Mouse (Mus musculus) forebrain, embryonic 14.5 days (tissue): ENCODE results near the gene Gcnt2. TPM values are rescaled to one million over a fixed set of nuclear protein-coding genes. Genes with fewer than 3 reads are reported as not detected.

Experiments
- ATAC-seq: fragments of 200-750 bp; cut with Nextera tagmentation; 2 replicates; pipeline ENCODE4 v1.8.0; 2017; ENCODE audit warnings: mild to moderate bottlenecking, moderate library complexity
- DNase-seq: peaks from one replicate; pipeline ENCODE4 v3.0.0-alpha.2; 2015; ENCODE audit warnings: low spot score
- H3K27ac ChIP-seq: fragments of 300-500 bp; sonication (generic); 2 replicates; pipeline ENCODE4 v1.5.1; 2014; ENCODE audit warnings: low read depth, mild to moderate bottlenecking, control low read depth, low read length, moderate library complexity
- H3K27me3 ChIP-seq: fragments of 300-500 bp; sonication (generic); replicated peaks from 2 replicates; pipeline ENCODE4 v1.6.1; 2014; ENCODE audit warnings: low read length, control low read depth, mixed read lengths; ENCODE audit not compliant: control insufficient read depth, insufficient read depth
- H3K36me3 ChIP-seq: fragments of 300-500 bp; sonication (generic); 2 replicates; pipeline ENCODE4 v1.6.1; 2014; ENCODE audit warnings: low read length, control low read depth; ENCODE audit not compliant: control insufficient read depth, insufficient read depth
- H3K4me1 ChIP-seq: fragments of 300-500 bp; sonication (generic); 2 replicates; pipeline ENCODE4 v1.6.1; 2014; ENCODE audit warnings: antibody characterized with exemption, low read length, control low read depth; ENCODE audit not compliant: control insufficient read depth, insufficient read depth
- H3K4me2 ChIP-seq: fragments of 300-500 bp; sonication (generic); 2 replicates; pipeline ENCODE4 v1.6.1; 2014; ENCODE audit warnings: mild to moderate bottlenecking, control low read depth, low read length
- H3K4me3 ChIP-seq: fragments of 300-500 bp; sonication (generic); 2 replicates; pipeline ENCODE4 v1.5.1; 2014; ENCODE audit warnings: low read depth, low read length, control low read depth
- H3K9ac ChIP-seq: fragments of 300-500 bp; sonication (generic); 2 replicates; pipeline ENCODE4 v1.6.1; 2014; ENCODE audit warnings: mild to moderate bottlenecking, low read length, control low read depth, moderate library complexity
- H3K9me3 ChIP-seq: fragments of 300-500 bp; sonication (generic); replicated peaks from 2 replicates; pipeline ENCODE4 v1.6.1; 2016; ENCODE audit warnings: low read length, control low read depth, mixed read lengths; ENCODE audit not compliant: control insufficient read depth
- whole genome bisulfite sequencing: fragments of 180-500 bp; shearing (Covaris S2); extraction: QIAGEN DNeasy Blood & Tissue Kit; methylation state at CpG from one replicate; pipeline ENCODE4 v1.1.7; 2014; 5-methylcytosine and 5-hydroxymethylcytosine counted together
- polyA plus RNA-seq: library from polyadenylated mRNA; unstranded; fragments of >200 nt; fragmentation: Nextera tagmentation; extraction: Ambion mirVana; gene quantifications from 2 replicates; pipeline ENCODE4 v1.2.1, GENCODE M21; 2014

Gene Gcnt2
- polyA plus RNA-seq, 1 experiment from 2014 or later: 5.2 TPM

- H3K9ac ChIP-seq: no peak overlapping the region
- WGBS: 68% methylated on average over 5 of the region's 5 CpGs
- H3K27ac ChIP-seq: no peak overlapping the region
- ATAC-seq: no peak
- H3K9me3 ChIP-seq: no peaks in the 10 kb centered on the region
- no peak for DNase-seq
- H3K27me3 ChIP-seq: no peaks in the 10 kb centered on the region
- H3K36me3 ChIP-seq: no peaks in the 10 kb centered on the region
- H3K4me1 ChIP-seq: 0 out of 2 replicates have a peak, but pooled peaks cover 2% of the 10 kb centered on the region
- no peak overlapping the region for H3K4me2 ChIP-seq
- H3K4me3 ChIP-seq: no peak overlapping the region
Observed at GRCm38 (mm10) chr13:40937586-40937985, 78.0 kb downstream of the Gcnt2 start.

GRCm38 (mm10) chr13:40938485-40939357 is 79.2 kb downstream of the Gcnt2 start:
- H3K27me3 ChIP-seq: no peaks in the 10 kb centered on the region
- H3K9ac ChIP-seq: no peak overlapping the region
- 75% methylated on average over 11 of the region's 11 CpGs for WGBS
- H3K9me3 ChIP-seq: no peaks in the 10 kb centered on the region
- no peak overlapping the region for H3K27ac ChIP-seq
- no peak overlapping the region for H3K4me2 ChIP-seq
- DNase-seq (peak; percentile 59), ATAC-seq (peak; percentile 67; the same call in 1 of the 2 replicates)
- no peaks in the 10 kb centered on the region for H3K36me3 ChIP-seq
- H3K4me3 ChIP-seq: no peak overlapping the region
- 0 out of 2 replicates have a peak, but pooled peaks cover 2% of the 10 kb centered on the region for H3K4me1 ChIP-seq

DNA sequence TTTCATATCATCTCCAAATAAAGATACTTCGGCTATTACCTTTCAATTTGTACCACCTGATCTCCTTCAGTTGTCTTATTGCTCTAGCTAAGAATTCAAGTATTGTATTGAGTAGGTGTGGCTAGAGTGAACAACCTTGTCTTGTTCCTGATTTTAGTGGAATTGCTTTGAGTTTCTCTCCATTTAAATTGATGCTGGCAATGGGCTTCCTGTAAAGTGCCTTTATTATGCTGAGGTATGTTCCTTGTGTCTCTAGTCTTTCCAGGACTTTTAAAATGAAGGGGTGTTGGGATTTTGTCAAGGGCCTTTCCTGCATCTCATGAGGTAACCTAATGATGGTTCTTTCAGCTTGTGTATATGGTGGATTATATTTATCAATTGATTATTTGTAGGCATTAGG is 83.5 kb downstream of the Gcnt2 start:
- Histone ChIP-seq H3K27ac (no peak overlapping the region), H3K4me1 (peaks cover 6% of the 10 kb centered on the region; the same call in 1 of the 2 replicates), H3K27me3 (no peaks in the 10 kb centered on the region), H3K4me3 (no peak overlapping the region), H3K36me3 (no peaks in the 10 kb centered on the region), H3K4me2 (no peak overlapping the region), H3K9me3 (no peaks in the 10 kb centered on the region), H3K9ac (no peak overlapping the region)
- WGBS: 91% methylated on average over 1 of the region's 1 CpGs
- ATAC-seq (no peak), DNase-seq (no peak)

- no peak for DNase-seq
- Histone ChIP-seq H3K4me1 (peaks cover 4% of the 10 kb centered on the region; the same call in 1 of the 2 replicates), H3K4me2 (no peak overlapping the region), H3K27me3 (no peaks in the 10 kb centered on the region), H3K4me3 (no peak overlapping the region), H3K27ac (no peak overlapping the region), H3K36me3 (no peaks in the 10 kb centered on the region), H3K9ac (no peak overlapping the region), H3K9me3 (no peaks in the 10 kb centered on the region)
- WGBS: 81% methylated on average over 5 of the region's 5 CpGs
- no peak for ATAC-seq
Observed at GRCm38 (mm10) chr13:40943936-40944335, 84.4 kb downstream of the Gcnt2 start.

- peak; percentile 4 for DNase-seq
- Histone ChIP-seq H3K9ac (no peak overlapping the region; the same call in 1 of the 2 replicates), H3K4me3 (no peak overlapping the region), H3K9me3 (no peaks in the 10 kb centered on the region), H3K36me3 (no peaks in the 10 kb centered on the region), H3K4me2 (no peak overlapping the region), H3K27ac (no peak overlapping the region), H3K4me1 (peaks cover 4% of the 10 kb centered on the region; the same call in 1 of the 2 replicates), H3K27me3 (no peaks in the 10 kb centered on the region)
- 3% methylated on average over 3 of the region's 3 CpGs for WGBS
- ATAC-seq: no peak
Observed at GRCm38 (mm10) chr13:40944346-40944745, 84.8 kb downstream of the Gcnt2 start.

DNA sequence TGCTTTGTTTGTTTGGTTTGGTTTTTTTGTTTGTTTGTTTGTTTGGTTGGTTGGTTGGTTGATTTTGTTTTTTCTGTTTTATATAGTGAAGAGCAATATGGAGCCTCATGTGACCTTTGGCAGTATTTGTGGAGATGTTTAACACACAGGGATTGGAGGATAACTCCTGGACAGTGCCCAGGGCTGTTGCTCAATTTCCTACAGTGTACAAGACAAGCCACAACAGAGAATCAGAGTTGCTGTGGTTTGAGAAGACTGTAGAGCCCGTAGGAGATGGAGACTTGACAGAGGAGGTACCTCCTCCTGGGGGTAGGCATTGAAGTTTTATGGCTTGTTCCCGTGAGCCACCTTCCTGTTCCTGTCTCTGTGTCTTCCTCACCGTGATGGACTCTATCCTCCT is 87.0 kb downstream of the Gcnt2 start:
- no peak for ATAC-seq
- no peak for DNase-seq
- Histone ChIP-seq H3K9ac (no peak overlapping the region), H3K4me2 (no peak overlapping the region), H3K27ac (no peak overlapping the region), H3K27me3 (no peaks in the 10 kb centered on the region), H3K36me3 (no peaks in the 10 kb centered on the region), H3K9me3 (no peaks in the 10 kb centered on the region), H3K4me1 (peaks cover 4% of the 10 kb centered on the region; the same call in 1 of the 2 replicates), H3K4me3 (no peak overlapping the region)
- 87% methylated on average over 3 of the region's 3 CpGs for WGBS

- no peaks in the 10 kb centered on the region for H3K36me3 ChIP-seq
- 75% methylated on average over 7 of the region's 7 CpGs for WGBS
- no peak overlapping the region for H3K4me3 ChIP-seq
- peaks cover 4% of the 10 kb centered on the region; the same call in 1 of the 2 replicates for H3K4me1 ChIP-seq
- DNase-seq (peak; percentile 1), ATAC-seq (no peak)
- no peak overlapping the region for H3K9ac ChIP-seq
- H3K27ac ChIP-seq: no peak overlapping the region
- no peaks in the 10 kb centered on the region for H3K9me3 ChIP-seq
- H3K27me3 ChIP-seq: no peaks in the 10 kb centered on the region
- H3K4me2 ChIP-seq: no peak overlapping the region
Observed at GRCm38 (mm10) chr13:40947538-40948205, 88.1 kb downstream of the Gcnt2 start.

GRCm38 (mm10) chr13:40951386-40951976 is 91.9 kb downstream of the Gcnt2 start:
- Histone ChIP-seq H3K4me1 (no peaks in the 10 kb centered on the region), H3K36me3 (no peaks in the 10 kb centered on the region), H3K27me3 (no peaks in the 10 kb centered on the region), H3K9me3 (no peaks in the 10 kb centered on the region), H3K9ac (no peak overlapping the region), H3K4me2 (no peak overlapping the region), H3K27ac (no peak overlapping the region), H3K4me3 (no peak overlapping the region)
- no peak for ATAC-seq
- DNase-seq: no peak
- WGBS: 82% methylated on average over 10 of the region's 10 CpGs
